Mouse (Mus musculus) heart, postnatal 0 days (tissue): ENCODE results near the gene Prrxl1. TPM values are rescaled to one million over a fixed set of nuclear protein-coding genes. Genes with fewer than 3 reads are reported as not detected.

Experiments
- ATAC-seq: fragments of 200-750 bp; cut with Nextera tagmentation; 2 replicates; pipeline ENCODE4 v1.8.0; 2017; ENCODE audit warnings: low read depth, moderate number of reproducible peaks, moderate library complexity; ENCODE audit not compliant: insufficient read depth
- DNase-seq: peaks from one replicate; pipeline ENCODE4 v3.0.0-alpha.2; 2016; ENCODE audit warnings: low spot score
- H3K27ac ChIP-seq: fragments of 300-500 bp; sonication (generic); 2 replicates; pipeline ENCODE4 v1.5.1; 2014; ENCODE audit warnings: low read depth, mild to moderate bottlenecking
- H3K27me3 ChIP-seq: fragments of 300-500 bp; sonication (generic); 2 replicates; pipeline ENCODE4 v1.6.1; 2014; ENCODE audit warnings: low read length, mixed read lengths; ENCODE audit not compliant: control insufficient read depth, insufficient read depth
- H3K36me3 ChIP-seq: fragments of 300-500 bp; sonication (generic); replicated peaks from 2 replicates; pipeline ENCODE4 v1.6.1; 2014; ENCODE audit warnings: low read length, mixed read lengths; ENCODE audit not compliant: control insufficient read depth, insufficient read depth
- H3K4me1 ChIP-seq: fragments of 300-500 bp; sonication (generic); 2 replicates; pipeline ENCODE4 v1.6.1; 2014; ENCODE audit warnings: antibody characterized with exemption; ENCODE audit not compliant: control insufficient read depth, insufficient read depth
- H3K4me2 ChIP-seq: fragments of 300-500 bp; sonication (generic); 2 replicates; pipeline ENCODE4 v1.6.1; 2014; ENCODE audit warnings: low read depth, mild to moderate bottlenecking, low read length, moderate library complexity
- H3K4me3 ChIP-seq: fragments of 300-500 bp; sonication (generic); 2 replicates; pipeline ENCODE4 v1.5.1; 2014; ENCODE audit warnings: low read depth, low read length
- H3K9ac ChIP-seq: fragments of 300-500 bp; sonication (generic); replicated peaks from 2 replicates; pipeline ENCODE4 v1.6.1; 2014; ENCODE audit warnings: low read depth, low read length, mixed read lengths
- H3K9me3 ChIP-seq: fragments of 300-500 bp; sonication (generic); replicated peaks from 2 replicates; pipeline ENCODE4 v1.6.1; 2016; ENCODE audit warnings: low read length; ENCODE audit not compliant: control insufficient read depth
- CTCF ChIP-seq: IDR thresholded peaks from 2 replicates; pipeline ENCODE4 v1.5.1; 2016; ENCODE audit warnings: antibody characterized with exemption, control low read depth, low read depth
- EP300 ChIP-seq: IDR thresholded peaks from 2 replicates; pipeline ENCODE4 v1.6.1; 2016; ENCODE audit warnings: antibody characterized with exemption, low read depth
- WGBS: fragments of 180-500 bp; shearing (Covaris S2); extraction: QIAGEN DNeasy Blood & Tissue Kit; methylation state at CpG from one replicate; pipeline ENCODE4 v1.1.7; 2014; 5-methylcytosine and 5-hydroxymethylcytosine counted together
- polyA plus RNA-seq: library from polyadenylated mRNA; unstranded; fragments of >200 nt; fragmentation: Nextera tagmentation; extraction: Ambion mirVana; gene quantifications from 2 replicates; pipeline ENCODE4 v1.2.1, GENCODE M21; 2015
- total RNA-seq: library from RNA; depleted of rRNA; stranded (reverse); fragments of >200 nt; gene quantifications from 2 replicates; pipeline ENCODE4 v1.2.3, GENCODE M21; 2014; ENCODE audit warnings: low replicate concordance

Prrxl1 gene
- total and polyA plus RNA-seq, 2 experiments from 2014 or later, result not detected

DNA sequence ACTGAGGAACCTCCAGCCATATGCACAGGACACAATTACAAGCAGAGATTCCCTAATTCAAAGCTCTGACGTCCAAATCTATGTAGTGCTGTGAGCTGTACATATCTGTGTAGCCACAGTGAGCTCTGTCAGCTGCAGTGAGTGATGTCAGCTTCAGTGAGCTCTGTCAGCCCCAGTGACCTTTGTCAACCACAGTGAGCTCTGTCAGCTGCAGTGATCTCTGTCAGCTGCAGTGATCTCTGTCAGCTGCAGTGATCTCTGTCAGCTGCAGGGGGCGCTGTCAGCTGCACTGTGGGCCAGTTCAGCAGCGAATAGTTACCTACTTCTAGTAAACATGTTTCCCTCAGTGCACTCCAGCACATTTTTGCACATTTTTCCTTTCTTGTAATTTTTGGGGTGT, 10.2 kb downstream of the Prrxl1 start:
- ATAC-seq, result peak; percentile 27; the same call in 1 of the 2 replicates
- Histone ChIP-seq H3K4me1 (no peaks in the 10 kb centered on the region), H3K36me3 (no peaks in the 10 kb centered on the region), H3K9ac (no peak overlapping the region), H3K4me3 (no peak overlapping the region), H3K9me3 (no peaks in the 10 kb centered on the region), H3K27me3 (peaks cover 19% of the 10 kb centered on the region; the same call in 1 of the 2 replicates), H3K4me2 (no peak overlapping the region), H3K27ac (no peak overlapping the region)
- DNase-seq, result peak; percentile 10
- peak; percentile 60 for TF ChIP-seq CTCF
- TF ChIP-seq EP300, result no peak
- 20% methylated on average over 3 of the region's 3 CpGs for WGBS

DNA sequence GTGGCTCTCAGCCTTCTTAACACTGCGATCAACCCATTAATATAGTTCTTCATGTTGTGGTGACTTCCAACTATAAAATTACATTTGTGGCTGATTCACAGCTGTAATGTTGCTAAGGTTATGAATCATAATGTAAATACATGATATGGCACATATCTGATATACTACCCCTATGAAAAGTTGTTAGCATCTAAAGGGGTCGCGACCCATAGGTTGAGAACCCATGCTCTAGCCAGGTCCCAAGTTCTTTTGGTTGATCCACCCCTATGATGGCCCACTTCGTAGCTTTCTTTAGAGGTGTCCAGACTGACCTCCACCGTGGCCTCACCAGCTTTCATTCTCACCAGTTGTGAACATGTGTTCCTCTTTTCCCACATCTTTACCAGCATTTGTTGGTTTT, 18.0 kb downstream of the Prrxl1 start:
- H3K9ac ChIP-seq, result no peak overlapping the region
- H3K27me3 ChIP-seq, result no peaks in the 10 kb centered on the region
- H3K9me3 ChIP-seq, result no peaks in the 10 kb centered on the region
- WGBS, result 77% methylated on average over 5 of the region's 5 CpGs
- H3K4me1 ChIP-seq, result no peaks in the 10 kb centered on the region
- no peak overlapping the region for H3K4me2 ChIP-seq
- DNase-seq (no peak), ATAC-seq (no peak)
- H3K27ac ChIP-seq, result no peak overlapping the region
- no peaks in the 10 kb centered on the region for H3K36me3 ChIP-seq
- TF ChIP-seq EP300, result no peak
- no peak for TF ChIP-seq CTCF
- no peak overlapping the region for H3K4me3 ChIP-seq

DNA sequence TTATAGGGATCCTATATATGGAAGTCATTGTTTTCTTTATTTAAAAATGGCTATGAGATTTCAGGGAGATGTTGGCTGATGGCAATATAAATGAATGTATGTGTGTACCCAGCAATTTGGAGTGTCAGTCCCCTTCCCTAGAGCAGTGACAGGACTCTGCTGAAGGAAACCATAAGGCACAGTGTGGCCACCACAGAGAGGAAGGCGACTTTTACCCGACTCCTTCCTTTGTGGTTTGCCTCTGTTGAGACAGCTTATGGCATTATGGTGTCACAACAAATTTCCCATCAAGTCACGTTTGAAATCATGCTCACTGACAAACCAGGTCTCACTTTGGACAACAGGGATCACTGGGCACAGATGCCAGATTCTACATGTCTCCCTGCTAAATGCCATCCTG, 25.0 kb downstream of the Prrxl1 start:
- H3K4me1 ChIP-seq, result peaks cover 4% of the 10 kb centered on the region; the same call in 1 of the 2 replicates
- no peaks in the 10 kb centered on the region for H3K36me3 ChIP-seq
- no peak overlapping the region for H3K4me3 ChIP-seq
- ATAC-seq (no peak), DNase-seq (no peak)
- WGBS, result 65% methylated on average over 3 of the region's 3 CpGs
- no peaks in the 10 kb centered on the region for H3K27me3 ChIP-seq
- TF ChIP-seq EP300 (no peak), CTCF (no peak)
- H3K27ac ChIP-seq, result no peak overlapping the region
- H3K4me2 ChIP-seq, result no peak overlapping the region
- no peak overlapping the region for H3K9ac ChIP-seq
- H3K9me3 ChIP-seq, result no peaks in the 10 kb centered on the region

DNA sequence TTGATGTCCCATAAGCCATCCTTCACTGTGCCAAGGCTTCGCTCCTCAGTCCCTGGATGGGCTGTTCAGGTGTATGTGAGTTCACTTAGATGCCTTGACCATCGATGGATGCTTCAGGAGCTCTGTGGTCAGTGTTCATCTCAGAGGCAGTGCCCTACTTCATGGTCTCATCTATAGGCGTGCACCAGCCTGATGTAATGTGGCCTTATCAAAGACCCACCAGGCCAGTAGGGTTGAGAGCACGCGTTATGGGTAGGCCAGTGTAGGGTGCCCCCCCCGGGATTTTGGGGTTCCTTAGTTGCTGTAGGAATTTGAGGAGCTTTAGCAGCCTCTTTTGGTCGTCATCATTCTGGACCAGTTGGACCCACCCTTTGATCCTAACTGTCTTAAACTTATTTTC, 25.6 kb downstream of the Prrxl1 start:
- DNase-seq, result no peak
- no peaks in the 10 kb centered on the region for H3K9me3 ChIP-seq
- H3K4me1 ChIP-seq, result peaks cover 4% of the 10 kb centered on the region; the same call in 1 of the 2 replicates
- H3K27me3 ChIP-seq, result no peaks in the 10 kb centered on the region
- no peak overlapping the region for H3K27ac ChIP-seq
- TF ChIP-seq CTCF, result no peak
- TF ChIP-seq EP300, result no peak
- WGBS, result 82% methylated on average over 7 of the region's 7 CpGs
- no peak overlapping the region for H3K4me3 ChIP-seq
- no peaks in the 10 kb centered on the region for H3K36me3 ChIP-seq
- no peak overlapping the region for H3K4me2 ChIP-seq
- no peak overlapping the region for H3K9ac ChIP-seq
- ATAC-seq, result no peak

DNA sequence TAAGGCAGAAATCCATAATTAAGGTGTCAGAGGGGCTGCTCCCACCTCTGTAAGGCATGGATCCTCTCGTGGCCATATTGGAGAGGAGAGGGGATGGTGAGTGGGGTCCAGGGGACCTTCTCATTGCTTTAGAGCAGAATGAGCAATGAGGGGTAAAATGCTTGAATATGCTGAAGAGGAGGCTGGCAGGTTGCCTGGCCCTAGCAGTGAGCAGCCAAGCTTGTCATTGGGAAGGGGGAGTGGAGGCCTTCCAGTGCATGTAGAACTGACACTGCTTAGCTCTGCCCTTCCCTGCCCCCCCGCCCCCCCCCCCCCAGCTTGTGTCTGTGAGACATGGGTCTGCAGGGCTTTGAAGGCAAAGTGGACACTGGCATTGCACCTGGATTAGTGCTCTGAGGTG, 28.1 kb downstream of the Prrxl1 start:
- Histone ChIP-seq H3K27me3 (no peaks in the 10 kb centered on the region), H3K4me3 (no peak overlapping the region), H3K9me3 (no peaks in the 10 kb centered on the region), H3K4me2 (no peak overlapping the region), H3K4me1 (peaks cover 4% of the 10 kb centered on the region; the same call in 1 of the 2 replicates), H3K36me3 (no peaks in the 10 kb centered on the region), H3K27ac (no peak overlapping the region), H3K9ac (no peak overlapping the region)
- ATAC-seq (no peak), DNase-seq (no peak)
- 50% methylated on average over 1 of the region's 2 CpGs for WGBS
- TF ChIP-seq CTCF, result no peak
- TF ChIP-seq EP300, result no peak

DNA sequence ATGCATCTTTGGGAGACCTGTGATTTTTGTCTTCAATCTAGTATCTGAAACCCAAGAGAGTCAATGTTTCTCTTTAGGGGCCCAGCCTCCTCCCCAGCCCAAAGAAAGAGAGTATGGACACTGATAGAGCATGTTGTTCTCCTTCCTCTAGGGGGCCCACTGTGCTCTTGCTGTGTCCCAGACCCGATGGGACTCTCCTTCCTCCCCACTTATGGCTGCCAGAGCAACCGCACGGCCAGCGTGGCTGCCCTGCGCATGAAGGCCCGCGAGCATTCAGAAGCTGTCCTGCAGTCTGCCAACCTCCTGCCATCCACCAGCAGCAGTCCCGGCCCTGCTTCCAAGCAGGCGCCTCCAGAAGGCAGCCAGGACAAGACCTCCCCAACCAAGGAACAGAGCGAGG, 29.4 kb downstream of the Prrxl1 start:
- Histone ChIP-seq H3K36me3 (no peaks in the 10 kb centered on the region), H3K9me3 (no peaks in the 10 kb centered on the region), H3K27me3 (no peaks in the 10 kb centered on the region), H3K4me1 (peaks cover 4% of the 10 kb centered on the region; the same call in 1 of the 2 replicates), H3K9ac (no peak overlapping the region), H3K4me2 (peak overlapping the region; percentile 18; the same call in 1 of the 2 replicates), H3K27ac (no peak overlapping the region), H3K4me3 (no peak overlapping the region; the same call in 1 of the 2 replicates)
- ATAC-seq (0 out of 2 replicates have a peak, but pooled peaks have one; percentile 47), DNase-seq (peak; percentile 43)
- WGBS, result 28% methylated on average over 10 of the region's 10 CpGs
- TF ChIP-seq CTCF, result peak; percentile 46
- no peak for TF ChIP-seq EP300
